Mouse (Mus musculus) liver, embryonic 14.5 days (tissue): ENCODE measurements at regions not wholly inside any gene's neighbourhood (a gene's known extent, or its start where the extent isn't known, plus 50 kb on each side); places are given as distances from the start of the nearest gene placed in this dataset.

Experiments
- CTCF ChIP-seq: IDR thresholded peaks from 2 replicates; pipeline ENCODE4 v1.5.1; 2016; ENCODE audit warnings: antibody characterized with exemption, low read depth, control low read depth
- EP300 ChIP-seq: IDR thresholded peaks from 2 replicates; pipeline ENCODE4 v1.6.1; 2016; ENCODE audit warnings: antibody characterized with exemption, low read depth

DNA sequence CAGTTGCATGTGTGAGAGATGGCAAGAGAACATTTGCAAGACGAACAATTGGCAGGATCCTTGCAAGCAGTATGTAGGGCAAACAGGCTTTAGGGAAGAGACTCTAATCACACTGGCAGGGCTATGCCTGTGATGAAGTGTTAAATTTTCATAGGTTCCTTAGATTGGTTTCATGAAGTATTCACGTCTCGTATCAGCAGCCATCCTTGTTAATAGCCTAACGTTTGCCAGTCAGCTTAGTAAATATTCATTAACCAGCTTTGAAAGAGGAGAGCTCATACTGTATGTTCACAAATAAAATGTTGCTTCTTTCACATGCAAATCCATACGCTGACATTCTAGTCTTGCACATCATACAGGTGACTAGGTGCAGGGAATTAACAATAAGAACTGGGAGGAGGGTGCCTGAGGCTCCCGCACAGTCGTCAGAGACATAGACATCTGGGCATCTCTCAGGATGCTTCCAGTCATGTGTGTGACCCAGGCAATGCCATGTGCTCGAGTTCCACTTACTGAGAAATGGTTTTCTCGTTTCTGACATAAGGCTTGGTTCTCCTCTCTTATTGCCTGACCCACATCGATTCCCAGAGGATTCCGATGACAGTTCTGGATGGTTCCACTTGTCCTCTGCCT is 257.7 kb downstream of the Map2k6 start:
- TF ChIP-seq CTCF (no peak), EP300 (no peak)
